Mouse (Mus musculus) MEL (cell line): ENCODE results near the gene Dhps. TPM values are rescaled to one million over a fixed set of nuclear protein-coding genes. Genes with fewer than 3 reads are reported as not detected.
A peak's percentile ranks its signal among the peaks of the same experiment; 100 is the strongest.

ENCODE experiments used
- DNase-seq: peaks from one replicate; pipeline ENCODE4 v3.0.0; 2011; ENCODE audit warnings: low read depth, low spot score
- H3K27ac ChIP-seq: 2 replicates; pipeline ENCODE4 v1.5.1; 2012; ENCODE audit warnings: low read depth, mild to moderate bottlenecking, control low read depth, low read length, moderate library complexity; ENCODE audit not compliant: control insufficient read depth
- H3K27me3 ChIP-seq, 2 experiments: fragments of 150-350 bp in 1 of 2; sonication (generic) in 1 of 2; 2 replicates each; pipeline ENCODE4 v1.6.1; 2012; ENCODE audit warnings: low read length in 2 of 2, mild to moderate bottlenecking in 2 of 2, improper control_type of control experiment in 1 of 2, moderate library complexity in 1 of 2; ENCODE audit not compliant: insufficient read depth in 2 of 2, control insufficient read depth in 1 of 2
- H3K36me3 ChIP-seq, 2 experiments: 2 replicates each; pipeline ENCODE4 v1.6.1; 2012 to 2014; ENCODE audit warnings: low read length in 2 of 2, improper control_type of control experiment in 1 of 2, inconsistent platforms in 1 of 2, mild to moderate bottlenecking in 1 of 2; ENCODE audit not compliant: insufficient read depth in 2 of 2, control insufficient read depth in 1 of 2
- H3K4me1 ChIP-seq, 2 experiments: fragments of 150-350 bp in 1 of 2; sonication (generic) in 1 of 2; 2 replicates each; pipeline ENCODE4 v1.6.1; 2012; ENCODE audit warnings: low read length in 2 of 2, improper control_type of control experiment in 1 of 2, mild to moderate bottlenecking in 1 of 2; ENCODE audit not compliant: insufficient read depth in 2 of 2, control insufficient read depth in 1 of 2
- H3K4me3 ChIP-seq, 2 experiments: fragments of 150-350 bp in 1 of 2; sonication (generic) in 1 of 2; 2 replicates each; pipeline ENCODE4 v1.5.1; 2012; ENCODE audit warnings: low read depth in 2 of 2, low read length in 2 of 2, mild to moderate bottlenecking in 2 of 2, moderate library complexity in 2 of 2, control low read depth in 1 of 2, improper control_type of control experiment in 1 of 2; ENCODE audit not compliant: control insufficient read depth in 1 of 2, insufficient read depth in 1 of 2
- H3K79me2 ChIP-seq: 2 replicates; pipeline ENCODE4 v1.6.1; 2012; ENCODE audit warnings: mild to moderate bottlenecking, low read length, moderate library complexity; ENCODE audit not compliant: control insufficient read depth, poor library complexity, insufficient read depth
- H3K9ac ChIP-seq: 2 replicates; pipeline ENCODE4 v1.6.1; 2012; ENCODE audit warnings: low read depth, mild to moderate bottlenecking, control low read depth, low read length, moderate library complexity; ENCODE audit not compliant: control insufficient read depth, poor library complexity, severe bottlenecking
- H3K9me3 ChIP-seq: fragments of 150-350 bp; sonication (generic); replicated peaks from 2 replicates; pipeline ENCODE4 v1.6.1; 2012; ENCODE audit warnings: mild to moderate bottlenecking, low read length, improper control_type of control experiment, moderate library complexity; ENCODE audit not compliant: insufficient read depth
- BHLHE40 ChIP-seq: IDR thresholded peaks from 2 replicates; pipeline ENCODE4 v1.6.1; 2012; ENCODE audit warnings: low read depth, mild to moderate bottlenecking, inconsistent platforms, low read length, improper control_type of control experiment, borderline replicate concordance
- CHD1 ChIP-seq: IDR thresholded peaks from 2 replicates; pipeline ENCODE4 v1.6.1; 2012; ENCODE audit warnings: low read depth, mild to moderate bottlenecking, inconsistent platforms, low read length, improper control_type of control experiment
- CHD2 ChIP-seq: IDR thresholded peaks from 2 replicates; pipeline ENCODE4 v1.6.1; 2011; ENCODE audit warnings: low read length, improper control_type of control experiment
- CTCF ChIP-seq, 3 experiments: IDR thresholded peaks in 2 of 3; conservative IDR thresholded peaks in 1 of 3; 2 replicates each; pipeline ENCODE4 v1.5.1; 2011 to 2012; ENCODE audit warnings: low read length in 3 of 3, low read depth in 2 of 3, mild to moderate bottlenecking in 2 of 3, improper control_type of control experiment in 1 of 3, inconsistent platforms in 1 of 3, mixed read lengths in 1 of 3, moderate library complexity in 1 of 3; ENCODE audit not compliant: control insufficient read depth in 1 of 3, insufficient read depth in 1 of 3, poor library complexity in 1 of 3, severe bottlenecking in 1 of 3
- E2F4 ChIP-seq: IDR thresholded peaks from 2 replicates; pipeline ENCODE4 v1.6.1; 2011; ENCODE audit warnings: low read depth, low read length, improper control_type of control experiment, borderline replicate concordance
- EP300 ChIP-seq, 2 experiments: IDR thresholded peaks; 2 replicates each; pipeline ENCODE4 v1.6.1; 2011; ENCODE audit warnings: improper control_type of control experiment in 2 of 2, low read length in 2 of 2, low read depth in 1 of 2, mild to moderate bottlenecking in 1 of 2
- ETS1 ChIP-seq: IDR thresholded peaks from 2 replicates; pipeline ENCODE4 v1.6.1; 2012; ENCODE audit warnings: low read depth, mild to moderate bottlenecking, inconsistent platforms, low read length, improper control_type of control experiment, moderate library complexity
- GABPA ChIP-seq: IDR thresholded peaks from 2 replicates; pipeline ENCODE4 v1.6.1; 2012; ENCODE audit warnings: low read depth, mild to moderate bottlenecking, inconsistent platforms, low read length, improper control_type of control experiment, moderate library complexity
- HCFC1 ChIP-seq: IDR thresholded peaks from 2 replicates; pipeline ENCODE4 v1.6.1; 2012; ENCODE audit warnings: low read depth, mild to moderate bottlenecking, inconsistent platforms, low read length, improper control_type of control experiment, moderate library complexity
- KAT2A ChIP-seq: conservative IDR thresholded peaks from 2 replicates; pipeline ENCODE4 v1.6.1; 2012; ENCODE audit warnings: low read depth, low read length, improper control_type of control experiment, inconsistent platforms
- MAX ChIP-seq: IDR thresholded peaks from 2 replicates; pipeline ENCODE4 v1.6.1; 2011; ENCODE audit warnings: low read length, improper control_type of control experiment
- MXI1 ChIP-seq: IDR thresholded peaks from 2 replicates; pipeline ENCODE4 v1.6.1; 2011; ENCODE audit warnings: mild to moderate bottlenecking, low read depth, low read length, improper control_type of control experiment
- MYC ChIP-seq: IDR thresholded peaks from 2 replicates; pipeline ENCODE4 v1.6.1; 2011; ENCODE audit warnings: low read depth, mild to moderate bottlenecking, low read length, improper control_type of control experiment, moderate library complexity
- NELFE ChIP-seq: IDR thresholded peaks from 2 replicates; pipeline ENCODE4 v1.6.1; 2011; ENCODE audit warnings: low read depth, low read length, improper control_type of control experiment
- RAD21 ChIP-seq: IDR thresholded peaks from 2 replicates; pipeline ENCODE4 v1.6.1; 2011; ENCODE audit warnings: mild to moderate bottlenecking, low read depth, low read length, improper control_type of control experiment
- SMC3 ChIP-seq: IDR thresholded peaks from 2 replicates; pipeline ENCODE4 v1.6.1; 2011; ENCODE audit warnings: low read depth, low read length, improper control_type of control experiment
- TAL1 ChIP-seq: IDR thresholded peaks from 2 replicates; pipeline ENCODE4 v1.6.1; 2012; ENCODE audit warnings: mild to moderate bottlenecking, inconsistent platforms, low read length, moderate library complexity, mixed read lengths
- TBP ChIP-seq: IDR thresholded peaks from 2 replicates; pipeline ENCODE4 v1.8.0; 2011; ENCODE audit warnings: low read depth, low read length, improper control_type of control experiment
- TCF12 ChIP-seq: IDR thresholded peaks from 2 replicates; pipeline ENCODE4 v1.6.1; 2014; ENCODE audit warnings: low read depth, mild to moderate bottlenecking, inconsistent platforms, low read length, improper control_type of control experiment, moderate library complexity
- USF1 ChIP-seq: IDR thresholded peaks from 2 replicates; pipeline ENCODE4 v1.6.1; 2014; ENCODE audit warnings: low read depth, mild to moderate bottlenecking, inconsistent platforms, low read length, improper control_type of control experiment, moderate library complexity
- ZMIZ1 ChIP-seq: IDR thresholded peaks from 2 replicates; pipeline ENCODE4 v1.6.1; 2012; ENCODE audit warnings: low read depth, mild to moderate bottlenecking, inconsistent platforms, low read length, improper control_type of control experiment, moderate library complexity
- ZNF384 ChIP-seq: IDR thresholded peaks from 2 replicates; pipeline ENCODE4 v1.6.1; 2012; ENCODE audit warnings: low read depth, mild to moderate bottlenecking, inconsistent platforms, low read length, improper control_type of control experiment
- polyA plus RNA-seq, 2 experiments: library from polyadenylated mRNA; stranded (reverse) in 1 of 2; unstranded in 1 of 2; fragments of >175 nt in 1 of 2; fragments of >200 nt in 1 of 2; gene quantifications; 2 replicates each; pipeline versions ENCODE4 v1.2.1 to v1.2.4; 2012; ENCODE audit warnings: low replicate concordance in 2 of 2, low read depth in 1 of 2; ENCODE audit not compliant: insufficient read length in 2 of 2, insufficient read depth in 1 of 2, missing spikeins in 1 of 2
- total RNA-seq: library from RNA; depleted of rRNA; stranded (reverse); fragments of 300-350 nt; gene quantifications from 2 replicates; pipeline ENCODE4 v1.2.3, GENCODE M21; 2012

The Dhps gene
- total and polyA plus RNA-seq, 3 experiments: 44.6 to 68.3 TPM; not detected in 1

- peak; percentile 33; the same call in 1 of the 2 replicates for TF ChIP-seq CHD1
- TF ChIP-seq ZMIZ1: peak; percentile 95
- TF ChIP-seq TBP: peak; percentile 90
- TF ChIP-seq KAT2A: peak; percentile 73
- TF ChIP-seq MXI1: peak; percentile 72; the same call in 1 of the 2 replicates
- no peak for TF ChIP-seq CTCF (IDR thresholded peaks at IDR 0.05 in 2 of 3, conservative IDR thresholded peaks at IDR 0.05 in 1 of 3; ENCODE audit: control insufficient read depth in 1 of 3, insufficient read depth in 1 of 3, low read depth in 2 of 3, low read length in 3 of 3, poor library complexity in 1 of 3, severe bottlenecking in 1 of 3)
Measured at GRCm38 (mm10) chr8:85026670-85027515, 44.7 kb upstream of the Dhps start, which contains the start of gene Trir (continued).

GRCm38 (mm10) chr8:85027516-85027855 lies 44.1 kb upstream of the Dhps start:
- Histone ChIP-seq H3K9me3 (no peaks in the 10 kb centered on the region), H3K36me3 (peaks cover 4 to 14% of the 10 kb centered on the region in 2 experiments; a peak in 3 of 4 replicates), H3K4me1 (peaks cover 9 to 14% of the 10 kb centered on the region in 2 experiments; a peak in 3 of 4 replicates), H3K9ac (peak overlapping the region; percentile 93), H3K79me2 (peaks cover 47% of the 10 kb centered on the region), H3K27me3 (no peaks in the 10 kb centered on the region), H3K4me3 (peak overlapping the region; percentile 94 to 95), H3K27ac (peak overlapping the region; percentile 44)
- TF ChIP-seq ETS1 (no peak), HCFC1 (no peak), MAX (0 out of 2 replicates have a peak, but pooled peaks have one; percentile 8), ZNF384 (no peak), CHD2 (no peak), MYC (no peak), E2F4 (no peak)
- peak; percentile 55 for DNase-seq

GRCm38 (mm10) chr8:85027922-85028321 lies 43.6 kb upstream of the Dhps start:
- H3K36me3 ChIP-seq: peaks cover 4 to 14% of the 10 kb centered on the region in 2 experiments; a peak in 3 of 4 replicates
- peak overlapping the region; percentile 94 to 95 for H3K4me3 ChIP-seq
- no peak overlapping the region for H3K27ac ChIP-seq
- H3K27me3 ChIP-seq: no peaks in the 10 kb centered on the region
- H3K9me3 ChIP-seq: no peaks in the 10 kb centered on the region
- peak; percentile 6 for TF ChIP-seq RAD21
- TF ChIP-seq CHD1: peak; percentile 49; the same call in 1 of the 2 replicates
- TF ChIP-seq CTCF (IDR thresholded peaks at IDR 0.05 in 2 of 3, conservative IDR thresholded peaks at IDR 0.05 in 1 of 3; ENCODE audit: control insufficient read depth in 1 of 3, insufficient read depth in 1 of 3, low read depth in 2 of 3, low read length in 3 of 3, poor library complexity in 1 of 3, severe bottlenecking in 1 of 3): peak in 1 of 3 experiments; percentile 20; a peak in 1 of 6 replicates
- TF ChIP-seq TBP: no peak
- TF ChIP-seq HCFC1: no peak
- no peak for TF ChIP-seq USF1
- TF ChIP-seq ZMIZ1: no peak
- no peak for TF ChIP-seq EP300 (IDR thresholded peaks at IDR 0.05; ENCODE audit: low read depth in 1 of 2, low read length in 2 of 2)
- no peak for TF ChIP-seq NELFE
- TF ChIP-seq BHLHE40: no peak
- peak; percentile 14; the same call in 1 of the 2 replicates for TF ChIP-seq SMC3
- no peak for TF ChIP-seq GABPA
- no peak for TF ChIP-seq ETS1
- TF ChIP-seq CHD2: no peak
- no peak for TF ChIP-seq TCF12
- TF ChIP-seq TAL1: no peak
- peaks cover 9 to 14% of the 10 kb centered on the region in 2 experiments; a peak in 3 of 4 replicates for H3K4me1 ChIP-seq
- peaks cover 47% of the 10 kb centered on the region for H3K79me2 ChIP-seq
- peak; percentile 40 for DNase-seq
- peak overlapping the region; percentile 93 for H3K9ac ChIP-seq
